Mouse (Mus musculus) hematopoietic stem cell, adult 5-6 weeks (primary cell): Measurements from ENCODE around the gene Crat. TPM values are rescaled to one million over a fixed set of nuclear protein-coding genes. Genes with fewer than 3 reads are reported as not detected.

Experiments
- ATAC-seq, 2 experiments: fragments of 125-278 bp in 1 of 2; replicated peaks in 1 of 2; 2 replicates each; pipeline ENCODE4 v1.8.0; 2016 to 2017; ENCODE audit warnings: inconsistent platforms in 2 of 2, mild to moderate bottlenecking in 2 of 2, moderate number of reproducible peaks in 2 of 2, low read depth in 1 of 2, moderate TSS enrichment in 1 of 2; ENCODE audit not compliant: low FRiP score in 2 of 2, poor library complexity in 2 of 2, severe bottlenecking in 2 of 2, insufficient read depth in 1 of 2, low TSS enrichment in 1 of 2
- total RNA-seq: library from RNA; stranded (forward); fragments of 172-1452, 232-1000 nt; gene quantifications from 2 replicates; pipeline ENCODE4 v1.2.3, GENCODE M21; 2017

Crat gene
- total RNA-seq, 1 experiment from 2014 or later, result 8.9 TPM

DNA sequence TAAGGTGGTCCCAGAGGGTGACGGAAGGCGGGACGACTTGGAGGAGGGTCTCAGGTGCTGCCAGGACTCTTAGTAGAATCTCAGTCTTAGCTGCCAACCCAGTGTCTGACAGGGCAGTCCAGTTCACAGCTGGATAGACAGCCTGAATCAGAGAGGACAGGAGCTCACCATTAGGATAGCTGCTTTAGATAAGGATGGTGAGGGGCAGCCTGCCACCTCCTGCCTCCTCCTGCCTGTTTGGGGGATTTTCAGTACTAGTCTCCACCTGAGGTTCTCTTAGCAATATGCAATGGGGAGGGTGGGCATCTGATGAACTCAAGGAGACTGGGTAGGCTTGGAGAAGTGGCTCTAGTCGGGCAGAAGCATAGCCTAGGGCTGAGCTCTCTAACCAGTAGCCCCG lies 932 bp downstream of the Crat start:
- no peak for ATAC-seq

DNA sequence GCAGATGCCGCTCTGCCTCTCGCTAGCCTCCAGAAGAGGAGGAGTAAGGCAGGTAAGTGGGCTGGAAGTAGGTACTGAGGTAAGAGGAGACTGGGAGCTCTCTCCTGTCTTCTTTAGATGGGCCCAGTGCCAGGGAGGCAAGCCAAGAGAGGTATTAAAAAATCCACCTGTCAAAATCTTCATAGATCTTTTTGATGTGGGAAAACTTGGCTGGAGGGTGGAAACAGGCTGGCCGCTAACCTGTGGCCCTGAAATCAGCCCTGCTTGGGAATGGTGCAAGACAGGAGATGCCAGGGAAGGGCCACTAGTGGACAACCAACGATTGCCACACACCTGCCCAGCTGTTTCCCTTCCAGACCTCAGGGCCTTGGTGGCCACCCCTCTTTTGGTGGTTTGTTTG lies 1.5 kb downstream of the Crat start:
- no peak for ATAC-seq

DNA sequence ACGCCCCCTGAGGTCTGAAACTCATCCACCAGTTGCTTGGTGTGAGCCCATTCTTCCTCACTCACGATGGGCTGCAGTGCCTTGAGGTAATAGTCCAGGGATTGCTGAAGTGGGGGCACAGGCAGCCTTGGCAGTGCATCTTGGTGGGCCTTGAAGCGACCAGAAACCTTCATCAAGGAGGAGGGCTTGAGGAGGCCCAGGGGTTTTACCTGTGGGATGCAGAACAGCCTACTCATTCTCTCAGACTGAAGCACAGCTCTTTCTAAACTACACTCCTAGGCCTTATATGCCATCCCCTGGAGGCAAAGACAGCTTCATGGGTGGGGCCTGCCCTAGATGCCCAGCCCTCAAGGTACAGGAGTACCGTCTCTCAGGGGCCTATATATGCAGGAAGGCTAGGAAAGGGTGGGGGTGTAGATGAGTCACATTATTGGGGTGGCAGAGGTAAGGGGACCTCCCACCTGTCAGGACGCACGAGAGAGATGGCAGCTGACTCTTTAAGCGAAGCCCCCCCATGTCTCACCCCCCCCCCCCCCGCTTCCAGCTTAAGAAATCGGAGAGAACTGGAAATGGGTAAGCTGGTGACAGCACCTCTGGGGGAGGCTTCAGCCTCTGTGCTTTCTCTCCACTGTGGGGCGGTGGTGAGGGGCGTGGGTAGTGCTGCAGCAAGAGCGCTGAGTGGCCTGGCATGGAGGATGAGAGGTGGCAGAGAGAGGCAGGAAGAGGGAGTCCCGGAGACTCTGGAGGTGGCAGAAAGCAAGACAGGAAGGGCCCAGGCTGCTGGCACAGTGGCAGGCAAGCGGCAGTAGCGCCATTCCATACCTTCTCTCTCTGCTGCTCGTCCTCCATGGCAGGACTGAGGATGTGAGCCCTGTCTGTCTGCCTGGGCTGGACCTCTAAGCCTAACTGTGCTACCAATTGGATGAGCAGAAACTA lies 2.3 kb downstream of the Crat start:
- no peak for ATAC-seq

DNA sequence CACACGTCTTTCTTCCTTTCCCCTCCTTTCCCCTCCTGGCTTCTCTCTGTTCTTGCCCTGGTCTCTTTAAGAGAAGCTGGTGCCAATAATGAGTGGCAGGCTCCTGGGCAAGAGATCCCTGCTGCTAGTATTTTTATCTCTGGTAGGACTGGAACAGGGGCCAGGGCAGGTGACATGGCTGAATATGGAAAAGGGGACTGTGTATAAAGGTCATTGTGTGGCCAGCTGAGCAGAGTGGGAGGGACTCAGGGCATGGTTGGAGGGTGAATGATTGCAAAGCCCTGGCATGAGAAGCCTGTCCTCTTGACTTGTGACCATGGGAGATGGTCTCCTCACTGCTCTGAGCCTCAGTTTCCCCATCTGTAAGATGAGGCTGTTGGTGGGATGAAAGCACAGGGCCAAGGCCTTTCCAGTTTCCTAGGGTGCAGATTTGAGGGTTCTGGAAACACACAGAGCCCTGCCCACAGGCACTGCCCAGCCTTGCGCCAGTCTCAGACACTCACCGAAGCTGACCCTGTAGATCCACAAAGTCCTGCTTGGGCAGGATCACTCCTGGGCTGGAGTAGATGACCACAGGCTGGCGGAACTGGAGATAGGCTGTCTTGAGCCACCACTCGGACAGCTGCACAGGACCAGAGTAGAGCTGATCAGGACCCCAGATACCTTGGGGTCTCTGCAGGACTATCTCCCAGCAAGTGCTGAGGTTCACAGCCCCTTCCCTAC lies 6.0 kb downstream of the Crat start:
- no peak for ATAC-seq

DNA sequence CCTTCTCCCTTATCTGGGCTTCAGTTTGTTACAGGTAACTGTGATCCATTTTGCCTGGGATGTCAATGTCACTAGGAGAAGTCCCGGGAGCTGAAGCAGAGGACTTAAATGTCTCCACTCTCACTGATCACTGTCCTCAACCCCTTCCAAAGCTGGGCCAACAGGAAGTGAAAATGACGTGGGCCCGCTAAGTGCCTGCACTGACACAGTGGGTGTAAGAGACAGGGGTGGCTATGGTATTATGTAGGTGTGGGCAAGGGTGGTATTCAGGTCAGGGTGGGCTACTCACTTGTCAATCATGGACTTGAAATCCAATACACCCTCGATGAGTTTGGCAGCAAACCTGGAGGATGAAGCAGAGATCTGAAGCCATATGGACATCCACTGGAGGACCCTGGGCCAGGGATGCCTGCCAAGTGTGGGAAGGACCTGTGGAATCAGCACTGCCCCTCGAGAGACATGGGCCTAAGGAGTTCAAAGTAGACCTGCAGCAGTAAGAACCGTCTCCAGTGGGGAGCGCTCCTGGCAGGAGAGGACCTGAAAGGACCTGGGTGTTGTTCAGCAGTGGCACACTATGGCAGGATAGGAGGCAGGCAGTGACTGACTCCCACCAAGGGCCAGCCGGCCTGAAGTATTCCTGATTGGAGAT lies 7.0 kb downstream of the Crat start:
- ATAC-seq, result no peak

DNA sequence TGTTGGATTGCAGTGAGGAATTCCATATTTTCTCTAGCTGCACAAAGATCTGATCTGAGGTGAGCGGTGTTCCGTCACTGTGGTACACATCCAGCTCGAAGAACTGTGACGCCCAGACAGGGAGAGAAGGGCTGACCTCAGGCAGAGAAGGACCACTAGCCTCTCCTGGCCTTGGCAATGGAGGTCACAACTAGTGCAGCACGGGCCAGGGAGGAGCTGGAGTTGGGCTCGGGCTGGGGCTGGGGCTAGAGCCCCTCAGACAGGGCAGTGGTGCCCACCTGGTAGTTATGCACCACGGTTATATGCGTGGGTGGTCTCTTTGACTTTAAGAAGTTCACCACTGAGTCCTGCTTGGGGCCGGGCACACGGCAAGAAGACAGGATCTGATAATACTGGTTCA lies 7.8 kb downstream of the Crat start:
- no peak for ATAC-seq

DNA sequence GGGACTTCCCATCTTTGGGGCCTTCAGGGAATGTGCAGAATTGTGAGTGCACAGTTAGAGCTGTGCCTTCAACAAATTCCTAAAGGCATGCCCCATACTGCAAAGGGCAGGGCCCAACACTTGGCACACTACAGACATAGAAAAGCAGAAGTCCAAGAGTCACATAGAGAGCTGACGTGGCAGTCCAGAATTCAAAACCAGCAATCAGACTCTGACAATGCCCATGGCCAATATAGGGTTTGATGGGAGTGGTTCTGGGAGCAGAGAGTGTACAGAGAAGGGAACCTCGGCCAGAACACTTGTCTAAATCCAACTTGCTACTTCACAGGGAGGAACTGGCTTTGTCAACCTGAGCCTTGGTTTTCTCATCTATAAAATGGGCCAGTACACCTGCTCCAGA lies 8.4 kb downstream of the Crat start:
- no peak for ATAC-seq

DNA sequence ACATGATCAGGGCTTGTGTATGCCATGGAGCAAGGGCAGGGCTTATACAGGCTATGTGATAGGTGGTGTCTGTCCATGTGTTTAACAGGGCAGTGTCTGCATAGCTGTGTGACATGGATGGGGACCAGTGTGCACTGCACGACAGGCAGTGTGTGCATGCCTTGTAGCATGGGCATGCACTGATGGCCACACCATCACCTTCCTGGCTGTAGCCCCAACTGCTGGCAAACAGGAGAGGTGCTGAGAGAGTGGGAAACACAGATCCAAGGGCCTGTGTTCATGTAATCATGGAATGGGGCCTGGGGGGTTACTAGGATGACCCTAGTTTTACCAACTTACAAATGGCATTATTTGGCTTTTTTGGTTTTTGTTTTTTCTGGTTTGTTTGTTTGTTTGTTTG lies 11.7 kb downstream of the Crat start:
- ATAC-seq, result no peak

DNA sequence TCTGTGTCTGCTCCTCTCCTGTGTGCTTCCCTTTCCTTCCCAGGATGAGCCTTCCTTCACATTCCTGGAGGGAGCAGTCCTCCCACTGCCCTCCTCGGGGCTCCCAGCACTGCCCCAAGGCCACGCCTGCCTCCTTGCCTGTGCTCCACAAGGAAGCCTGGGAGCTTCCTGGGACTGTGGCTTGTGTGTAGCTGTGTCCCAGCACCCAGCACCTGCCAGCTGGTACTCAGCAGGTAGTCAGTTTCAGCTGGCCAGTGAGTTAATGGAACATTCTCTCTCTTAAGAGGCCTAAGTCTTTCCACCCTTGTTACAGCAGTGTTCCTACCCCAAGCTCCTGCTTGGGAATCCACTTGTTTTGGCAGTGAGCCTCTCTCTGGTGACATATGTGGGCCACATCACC lies 12.8 kb downstream of the Crat start:
- ATAC-seq, result no peak

DNA sequence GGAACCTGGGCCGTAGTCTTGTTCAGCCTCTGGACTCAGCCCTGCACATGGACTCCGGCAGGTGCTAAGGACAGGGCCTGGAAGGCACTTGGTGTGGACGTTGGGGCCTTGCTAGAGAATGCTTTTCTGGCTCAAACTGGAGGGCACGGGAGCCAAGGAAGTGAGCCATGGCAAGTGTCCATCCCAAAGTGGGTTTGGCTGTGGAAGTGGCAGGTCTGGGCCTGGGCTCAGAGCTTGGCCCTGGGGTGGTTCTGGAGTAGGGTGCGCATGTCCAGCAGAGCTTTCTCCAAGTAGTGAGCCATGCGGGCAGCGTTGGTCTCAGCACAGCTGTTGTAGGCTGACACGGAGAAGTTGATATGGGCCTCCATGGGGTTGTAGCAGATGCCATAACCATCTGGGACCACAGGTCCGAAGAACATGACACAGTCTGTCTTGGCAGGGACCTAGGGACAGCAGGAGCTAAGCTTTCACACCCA lies 13.2 kb downstream of the Crat start:
- no peak for ATAC-seq

DNA sequence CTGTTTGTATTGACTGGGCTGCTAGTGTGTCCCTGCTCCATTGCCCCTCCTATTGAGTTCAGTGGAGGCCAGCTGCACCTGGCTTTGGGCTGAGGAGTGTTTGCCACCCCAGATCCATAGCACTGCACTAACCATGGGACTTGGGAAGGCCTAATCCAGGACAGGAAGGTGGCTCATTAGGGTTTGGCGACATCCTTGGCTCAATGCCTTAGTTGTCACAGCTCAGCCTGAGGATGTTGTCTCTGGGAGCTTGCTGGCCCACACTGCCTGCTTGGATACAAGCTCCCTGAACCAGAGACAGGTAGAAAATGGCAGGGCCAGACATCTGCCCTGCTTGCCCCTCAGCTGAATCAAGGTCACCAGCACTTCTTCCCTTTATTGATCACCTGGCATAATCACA lies 14.0 kb downstream of the Crat start:
- ATAC-seq, result no peak

DNA sequence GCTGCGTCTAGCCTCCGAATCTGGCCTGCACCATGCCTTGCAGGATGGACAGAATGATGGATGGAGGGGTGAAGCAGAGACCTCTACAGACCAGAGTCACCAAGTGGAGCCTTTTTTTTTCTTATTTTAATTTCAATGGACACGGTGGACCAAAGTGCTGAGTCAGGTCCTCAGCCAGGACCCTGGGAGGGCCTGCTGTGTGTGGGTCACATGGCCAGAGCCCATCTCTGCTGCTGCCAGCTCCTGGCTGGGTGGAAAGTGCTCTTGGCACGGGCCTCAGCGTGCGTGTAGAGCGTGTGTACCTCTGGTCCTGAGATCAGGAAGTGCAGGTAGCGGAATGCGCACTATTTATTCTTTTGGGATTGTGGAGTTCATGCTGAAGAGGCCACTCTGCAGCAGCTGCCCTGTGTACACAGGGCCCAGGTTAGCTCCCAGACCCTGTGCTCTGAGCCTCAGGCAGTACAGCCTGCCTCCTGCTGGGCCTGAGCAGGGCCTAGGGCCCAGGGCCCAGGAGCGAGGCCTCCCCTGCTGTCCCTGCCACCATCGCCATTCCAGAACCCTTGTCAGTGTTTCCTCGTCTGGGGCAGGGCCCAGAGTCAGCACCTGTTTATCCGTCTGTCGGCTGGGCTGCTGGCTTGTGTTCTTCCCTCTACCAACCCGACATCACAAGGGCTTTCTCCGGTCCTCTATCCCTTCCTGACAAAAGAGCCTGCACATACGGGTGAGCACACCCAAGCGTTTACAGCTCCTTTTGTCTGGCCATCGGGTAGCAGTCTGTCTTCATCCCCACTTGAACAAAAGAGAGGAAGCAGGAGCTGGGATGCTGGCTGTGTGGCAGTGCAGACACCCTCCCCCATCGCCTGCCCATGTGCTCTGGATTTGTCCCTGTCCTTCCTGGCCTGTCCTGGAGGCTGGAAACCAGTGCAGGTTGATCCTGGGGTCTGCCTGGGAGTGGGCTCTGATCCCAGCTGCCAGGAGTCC lies 16.1 kb downstream of the Crat start:
- ATAC-seq, result no peak

DNA sequence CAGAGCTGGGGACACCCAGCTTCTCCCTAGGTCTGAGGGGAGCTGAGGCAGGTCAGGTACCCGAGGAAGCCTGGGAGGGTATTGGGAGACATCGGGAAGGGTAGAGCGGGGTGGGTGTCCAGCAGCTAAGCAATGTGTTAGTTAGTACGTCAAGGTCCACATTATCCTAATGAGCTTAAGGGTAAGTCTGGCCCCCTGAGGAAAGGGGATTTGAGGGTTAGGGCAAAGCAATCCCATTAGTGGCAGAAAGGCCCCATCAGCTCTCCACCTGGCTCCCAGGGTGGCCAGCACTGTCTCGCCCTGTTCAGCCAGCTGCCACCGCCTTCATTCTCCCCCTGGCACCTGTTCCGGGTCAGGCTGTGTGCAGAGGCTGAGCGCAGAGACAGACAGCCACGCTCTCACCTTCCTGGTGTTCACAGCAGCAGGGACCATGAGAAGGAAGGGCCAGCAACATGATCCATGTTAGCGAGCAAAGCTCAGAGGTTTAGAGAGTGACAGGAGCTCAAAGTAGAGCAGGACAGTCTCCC lies 17.6 kb downstream of the Crat start:
- ATAC-seq, result no peak

DNA sequence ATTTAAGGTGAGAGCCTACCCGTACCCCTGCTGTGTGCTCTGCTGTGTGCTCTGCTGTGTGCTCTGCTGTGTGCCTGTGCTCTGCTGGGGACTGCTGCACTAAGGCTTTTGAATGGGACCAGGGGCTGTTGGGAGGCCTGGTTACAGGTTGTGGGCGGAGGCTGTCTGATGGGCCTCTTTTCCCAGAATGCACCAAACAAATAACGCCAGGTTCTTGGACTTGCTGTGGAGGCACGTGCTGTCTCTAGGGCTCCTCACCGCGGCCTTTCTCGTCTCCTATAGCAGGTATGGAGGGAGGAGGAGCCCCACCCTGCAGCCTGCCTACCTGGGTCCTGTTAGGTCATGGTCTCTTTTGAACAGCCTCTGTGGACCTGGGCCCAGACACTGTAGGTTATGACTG lies 19.4 kb downstream of the Crat start:
- no peak for ATAC-seq

DNA sequence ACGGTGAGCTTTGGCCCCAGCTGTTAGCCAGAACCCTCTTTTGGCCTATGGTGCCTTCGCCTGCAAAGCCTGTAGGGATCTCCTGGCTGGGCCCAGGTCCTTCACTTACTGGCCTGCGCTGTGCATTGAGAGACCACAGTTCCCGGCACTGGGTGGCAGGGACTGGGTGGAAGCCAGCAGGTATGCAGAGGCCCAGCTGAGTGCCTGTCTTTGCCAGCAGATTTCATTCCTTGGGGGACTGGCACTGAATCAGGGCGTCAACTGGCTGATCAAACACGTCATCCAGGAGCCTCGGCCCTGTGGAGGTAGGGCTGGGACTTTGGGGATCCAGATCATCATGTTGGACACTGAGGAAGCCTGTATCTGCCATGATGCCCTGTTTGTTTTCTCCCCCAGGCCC lies 19.9 kb downstream of the Crat start:
- ATAC-seq, result no peak

DNA sequence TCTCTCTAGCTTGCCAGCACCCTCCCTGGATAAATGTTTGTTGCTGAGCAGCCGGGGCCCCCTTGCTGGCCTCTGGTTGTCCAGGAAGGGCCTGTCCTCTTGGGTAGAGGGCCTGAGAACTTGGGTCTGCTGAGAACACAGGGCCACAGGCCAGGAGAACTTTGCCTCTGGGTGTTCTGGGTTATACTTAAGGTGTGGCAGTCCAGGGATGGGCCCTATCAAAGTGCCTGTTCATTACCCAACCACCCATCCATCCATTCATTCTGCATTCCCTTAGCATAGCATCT lies 22.3 kb downstream of the Crat start:
- ATAC-seq, result no peak
